Mouse (Mus musculus) spleen, adult 2 months (tissue): ENCODE data around the gene Ccn2.
"Not testable (repeated sequence)": the region's sequence is repeated elsewhere in the genome, so short reads cannot be mapped to it uniquely, and the experiment has no call there.

Experiments
- CTCF ChIP-seq: fragments of 200-500 bp; IDR thresholded peaks from 2 replicates; pipeline ENCODE4 v1.5.1; 2011; ENCODE audit warnings: mild to moderate bottlenecking, inconsistent platforms; ENCODE audit not compliant: insufficient read depth, insufficient read length, insufficient replicate concordance; ENCODE audit errors: extremely low read depth
- POLR2A ChIP-seq: fragments of 200-500 bp; IDR thresholded peaks from 2 replicates; pipeline ENCODE4 v1.6.1; 2011; ENCODE audit warnings: low read depth, low read length, inconsistent platforms

DNA sequence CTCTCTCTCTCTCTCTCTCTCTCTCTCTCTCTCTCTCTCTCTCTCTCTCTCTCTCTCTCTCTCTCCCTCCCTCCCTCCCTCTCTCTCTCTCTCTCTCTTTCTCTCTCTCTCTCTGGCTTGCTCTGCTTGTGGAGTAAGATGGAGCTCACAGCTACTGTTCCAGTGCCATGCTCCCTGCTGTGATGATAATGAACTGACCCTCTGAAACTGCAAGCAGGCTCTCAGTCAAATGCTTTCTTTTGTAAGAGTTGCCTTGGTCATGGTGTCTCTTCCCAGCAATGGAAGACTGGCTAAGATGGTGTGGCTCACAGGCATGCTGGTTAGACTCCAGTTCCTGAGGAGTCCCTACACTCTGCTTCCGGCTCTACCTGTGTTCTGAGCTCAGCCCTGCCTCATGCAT, 21.3 kb downstream of the Ccn2 start:
- not testable (repeated sequence) for TF ChIP-seq CTCF, POLR2A
